Mouse (Mus musculus) testis, postnatal 14 days (tissue): ENCODE measurements around the gene P2rx2.

Experiments
- DNase-seq: peaks from one replicate; pipeline ENCODE4 v3.0.0; 2021; ENCODE audit warnings: low spot score

P2rx2 gene

DNA sequence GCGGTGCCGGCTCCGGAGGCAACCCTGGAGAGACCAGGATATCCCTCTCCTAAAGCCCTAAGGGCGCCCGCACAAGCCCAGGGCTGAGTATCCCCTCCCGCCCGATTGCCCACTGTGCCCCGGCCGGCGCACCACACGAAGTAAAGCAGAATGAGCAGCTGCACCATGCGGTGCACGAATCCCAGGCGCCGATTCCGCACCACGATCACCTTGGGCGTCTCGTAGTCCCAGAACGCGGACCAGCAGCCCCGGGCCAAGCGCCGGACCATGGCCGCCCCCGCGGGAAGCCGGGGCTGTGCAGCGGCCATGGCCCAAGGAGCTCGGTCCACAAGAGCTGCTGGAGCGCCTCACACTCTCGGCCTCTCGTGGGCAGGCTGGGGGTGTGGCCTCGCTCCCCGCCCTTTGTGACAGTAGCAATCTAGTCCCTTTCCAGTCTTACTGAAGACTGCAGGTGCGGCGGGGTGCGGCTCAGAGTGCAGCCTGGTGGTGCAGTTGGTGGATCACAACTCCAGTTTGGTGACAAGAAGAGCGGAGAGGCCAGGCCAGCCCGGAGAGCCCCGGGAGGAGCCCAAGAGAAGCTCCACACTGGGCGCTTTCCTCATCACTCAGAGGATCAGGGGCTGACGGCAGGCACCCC, at the start of gene P2rx2:
P2rx2 (minus strand) TSS at position 565 of the 637 bp plus-strand sequence.
- DNase-seq, result peak; percentile 60

- no peak for DNase-seq
These were observed 49.7 kb upstream of the P2rx2 start for GRCm38 (mm10) chr5:110392727-110393126.

DNA sequence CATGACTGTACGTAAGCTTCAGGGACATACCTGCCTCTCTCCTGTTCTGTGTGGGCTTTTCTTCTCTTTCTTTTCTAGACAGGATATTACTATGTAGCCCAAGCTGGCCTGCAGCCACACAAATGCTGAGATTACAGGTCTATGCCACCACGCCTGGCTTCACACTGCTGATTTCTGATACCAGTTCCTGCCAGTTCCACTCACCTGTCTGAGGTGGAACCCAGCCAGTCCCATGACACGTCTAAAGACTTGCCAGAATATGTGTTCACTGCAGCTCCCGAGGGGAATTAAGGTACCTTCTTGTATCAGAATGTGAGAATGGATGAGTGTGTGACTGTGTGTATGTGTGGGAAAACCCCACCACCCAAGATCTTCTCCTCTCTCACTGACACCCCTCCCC, 47.6 kb upstream of the P2rx2 start:
- no peak for DNase-seq

DNA sequence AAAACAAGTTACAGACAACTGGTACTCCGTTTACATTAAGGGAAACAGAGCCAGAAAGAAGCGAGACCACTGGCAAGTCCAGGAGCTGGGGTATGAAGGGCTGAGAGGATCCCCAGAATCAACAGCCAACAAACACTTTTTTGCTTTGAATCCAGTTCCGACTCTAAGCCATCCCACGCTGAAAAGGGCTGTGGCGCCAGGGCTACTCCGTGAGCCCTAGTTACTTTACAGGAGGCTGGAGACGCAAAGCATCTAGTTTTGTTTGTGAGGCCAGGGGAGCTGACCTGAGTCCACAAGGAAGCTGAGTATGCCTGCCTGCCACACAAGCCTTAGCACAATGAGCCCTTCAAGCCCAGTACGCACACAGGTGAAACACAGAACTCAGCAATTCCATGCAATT, 44.3 kb upstream of the P2rx2 start:
- no peak for DNase-seq

- DNase-seq, result peak; percentile 68
These were observed 43.6 kb upstream of the P2rx2 start for GRCm38 (mm10) chr5:110386371-110387330.

DNA sequence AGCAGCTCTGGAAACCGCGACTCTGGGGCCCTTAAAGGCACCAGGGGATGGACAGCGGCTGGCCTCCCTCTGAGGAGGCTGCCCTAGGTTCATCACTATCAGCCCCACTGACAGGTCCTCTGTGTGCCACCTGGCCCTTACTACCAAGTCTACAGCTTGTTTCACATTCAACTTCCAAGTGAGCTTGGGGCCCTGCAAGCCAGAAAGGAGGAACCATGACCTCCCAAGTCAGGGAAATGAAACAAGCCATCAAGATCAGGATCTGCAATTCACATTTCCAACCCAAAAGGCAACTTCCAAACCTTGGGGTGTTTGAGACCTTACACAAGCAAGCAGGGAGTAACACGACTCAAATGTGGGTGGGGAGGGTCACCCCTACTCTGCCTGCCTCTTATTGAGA, 42.3 kb upstream of the P2rx2 start:
- DNase-seq, result no peak

GRCm38 (mm10) chr5:110384491-110384890, 41.5 kb upstream of the P2rx2 start:
- DNase-seq, result no peak

DNA sequence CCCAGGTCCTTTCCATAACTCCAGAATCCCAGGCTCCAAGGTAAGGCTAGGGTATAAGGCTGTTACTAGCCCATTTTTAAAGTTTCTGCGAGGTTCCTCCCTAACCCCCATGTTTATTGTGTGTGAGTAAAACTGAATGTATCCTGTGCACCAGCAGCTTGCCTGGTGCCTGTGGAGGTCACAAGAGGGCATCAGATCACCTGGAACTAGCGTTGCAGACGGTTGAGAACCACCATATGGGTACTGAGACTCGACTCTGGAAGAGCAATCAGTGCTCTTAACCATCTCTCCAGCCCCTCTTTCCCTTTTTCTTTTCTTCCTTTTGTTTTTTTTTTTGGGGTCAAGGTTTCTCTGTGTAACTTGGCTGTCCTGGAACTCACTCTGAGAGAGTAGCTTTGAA, 36.8 kb upstream of the P2rx2 start:
- DNase-seq, result no peak

- no peak for DNase-seq
These were observed 36.1 kb upstream of the P2rx2 start for GRCm38 (mm10) chr5:110379086-110379485.

DNA sequence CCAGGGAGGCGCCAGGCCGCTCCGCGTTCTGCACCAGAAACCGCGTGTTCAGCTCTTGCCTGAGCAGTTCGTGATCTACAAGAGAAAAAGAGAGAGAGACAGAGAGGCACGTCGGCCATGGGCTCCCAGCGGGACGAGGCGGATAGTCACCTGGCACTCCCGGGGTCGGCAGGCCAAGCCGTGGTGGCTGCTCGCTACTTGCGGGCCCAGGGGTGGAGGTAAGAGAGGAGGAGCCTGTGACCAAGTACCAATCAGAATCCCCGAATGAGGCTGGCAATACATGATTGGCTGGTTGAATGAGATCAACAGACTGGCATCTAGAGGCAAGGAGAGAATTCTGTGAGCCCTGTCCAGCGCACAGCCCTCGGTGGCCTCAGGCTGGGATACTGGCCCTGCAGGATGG, 35.2 kb upstream of the P2rx2 start:
- no peak for DNase-seq

DNA sequence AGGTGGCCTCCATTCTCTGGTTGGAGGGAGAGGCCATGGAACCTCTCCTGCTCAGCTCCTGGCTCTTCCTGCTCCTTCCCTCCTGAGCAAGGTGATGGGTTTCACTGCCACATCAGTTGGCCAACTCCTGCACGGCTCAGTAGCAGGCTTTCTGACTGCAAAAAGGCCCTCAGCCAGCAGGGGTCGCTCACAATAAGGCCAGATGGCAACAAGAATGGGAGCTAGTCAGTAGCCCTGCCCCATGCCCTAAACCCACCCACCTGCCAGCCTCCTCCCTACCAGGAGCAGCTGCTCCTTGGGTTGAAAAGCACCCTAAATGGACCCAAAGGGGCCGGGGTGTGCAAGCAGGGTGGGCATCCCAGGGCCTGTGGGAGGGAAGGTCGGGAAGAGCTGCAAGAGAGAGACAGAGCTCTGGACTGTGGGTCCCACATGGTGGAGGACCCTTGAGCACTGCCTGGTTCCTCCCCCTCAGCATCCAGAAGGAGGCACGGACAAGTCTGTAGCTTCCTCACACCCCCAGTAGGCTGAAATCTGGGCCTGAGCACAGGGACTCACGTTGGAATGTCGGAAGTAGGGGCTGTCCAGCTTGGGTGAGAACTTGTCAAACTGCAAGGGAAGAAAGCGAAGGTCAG, 33.9 kb upstream of the P2rx2 start:
- DNase-seq, result no peak

- DNase-seq, result no peak
These were observed 21.0 kb upstream of the P2rx2 start for GRCm38 (mm10) chr5:110363822-110364545.

GRCm38 (mm10) chr5:110363179-110363821, 20.3 kb upstream of the P2rx2 start:
- DNase-seq, result peak; percentile 76

DNA sequence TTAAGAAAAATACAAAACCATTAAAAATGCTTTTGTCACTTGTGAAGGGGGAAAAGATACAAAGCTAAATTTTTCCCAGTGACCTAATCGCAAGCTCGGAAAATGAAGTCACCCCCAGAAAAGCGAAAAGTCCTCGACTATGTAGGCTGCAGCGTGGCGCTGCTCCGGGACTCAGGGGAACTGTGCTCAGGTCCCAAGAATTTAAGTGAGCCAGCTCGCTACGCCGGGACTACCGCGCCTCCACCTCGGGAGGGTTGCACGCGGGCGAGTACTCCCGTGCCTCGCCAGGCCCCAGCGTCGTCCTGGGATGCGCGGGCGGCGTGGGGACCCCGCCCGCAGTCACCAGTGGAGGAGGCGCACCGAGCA, 19.8 kb upstream of the P2rx2 start:
- DNase-seq, result no peak

DNA sequence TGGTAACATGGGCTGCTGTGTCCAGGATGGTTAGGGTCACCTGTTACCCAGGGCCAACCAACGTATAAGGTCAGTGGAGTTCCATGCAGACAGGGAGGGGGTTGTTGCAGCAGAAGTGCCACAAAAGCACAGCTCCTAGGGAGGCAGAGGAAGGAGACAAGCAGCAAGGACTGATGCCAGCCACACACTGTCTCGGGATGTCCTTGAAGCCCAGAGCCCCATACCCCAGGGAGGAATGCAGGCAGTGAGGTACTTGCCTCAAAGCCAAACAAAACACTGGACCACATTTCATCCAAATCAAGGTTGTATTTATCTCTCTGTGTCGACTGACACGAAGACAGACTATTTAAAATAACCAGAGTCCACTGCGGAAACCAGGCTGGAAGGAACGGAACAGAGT, 18.5 kb upstream of the P2rx2 start:
- DNase-seq, result no peak

DNA sequence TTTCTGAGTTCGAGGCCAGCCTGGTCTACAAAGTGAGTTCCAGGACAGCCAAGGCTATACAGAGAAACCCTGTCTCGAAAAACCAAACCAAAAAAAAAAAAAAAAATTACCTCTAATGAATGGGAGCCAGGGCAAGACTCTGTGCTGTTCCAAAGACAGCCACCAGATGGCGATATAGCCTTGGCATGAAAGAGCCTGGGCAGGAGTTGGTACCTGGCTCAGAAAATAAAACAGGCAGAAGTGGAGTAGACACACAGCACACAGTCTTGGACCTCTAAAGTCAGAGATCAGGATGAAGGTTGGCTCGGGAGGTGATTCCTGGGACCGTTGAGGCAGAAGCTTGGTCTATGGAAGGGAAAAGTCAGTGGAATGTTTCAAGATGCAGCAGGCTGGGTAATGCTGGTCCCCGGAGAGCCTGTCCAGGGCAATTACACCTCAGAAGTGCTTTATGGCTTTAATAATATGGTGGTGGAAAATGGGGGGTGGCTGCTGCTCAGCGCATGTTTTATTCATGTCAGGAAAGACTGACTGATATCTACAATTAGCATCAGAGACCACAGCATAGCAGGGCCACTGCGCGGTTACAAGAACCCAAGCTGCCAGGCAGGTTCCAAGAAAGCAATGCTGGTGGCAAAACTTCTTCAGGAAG, 14.6 kb upstream of the P2rx2 start:
- DNase-seq, result peak; percentile 71

DNA sequence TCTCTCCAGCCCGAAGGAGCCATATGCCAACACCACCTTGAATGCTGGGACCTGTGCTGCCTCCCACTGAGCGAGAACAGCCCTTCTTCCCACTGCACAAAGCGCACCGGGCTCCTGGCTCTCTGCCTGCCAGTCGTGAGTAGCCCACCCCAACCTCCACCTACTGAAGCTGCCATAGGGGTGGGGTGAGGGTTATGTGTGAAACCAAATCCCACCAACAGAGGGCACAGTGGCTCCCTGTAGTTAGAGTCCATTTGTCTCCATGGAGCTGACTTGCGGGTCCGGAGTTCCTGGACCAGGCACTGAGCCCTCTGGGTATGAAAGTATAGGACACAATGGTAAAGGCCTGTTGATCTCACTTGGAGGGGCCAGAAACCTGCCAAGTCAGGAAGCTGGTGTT, 11.7 kb upstream of the P2rx2 start:
- DNase-seq, result no peak

DNA sequence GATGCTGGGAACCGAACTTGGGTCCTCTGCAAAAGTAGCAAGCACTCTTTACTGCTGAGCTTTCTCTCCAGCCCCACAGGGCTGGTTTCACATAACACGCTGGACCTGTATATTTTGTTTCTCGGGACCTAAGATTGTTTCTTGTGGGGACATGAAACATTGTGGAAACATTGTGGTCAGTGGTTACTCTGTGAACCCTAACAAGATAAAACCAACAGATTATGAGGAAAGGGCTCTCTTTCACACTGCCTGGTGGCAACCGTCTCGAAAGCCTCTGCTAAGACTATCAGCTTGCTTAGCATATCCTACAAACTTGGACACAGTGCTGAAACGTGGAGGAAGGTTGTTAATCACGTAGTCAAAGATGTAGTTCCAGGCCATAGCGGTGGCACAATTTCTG, 4.0 kb upstream of the P2rx2 start:
- peak; percentile 53 for DNase-seq

GRCm38 (mm10) chr5:110345553-110345952, 2.5 kb upstream of the P2rx2 start:
- no peak for DNase-seq

DNA sequence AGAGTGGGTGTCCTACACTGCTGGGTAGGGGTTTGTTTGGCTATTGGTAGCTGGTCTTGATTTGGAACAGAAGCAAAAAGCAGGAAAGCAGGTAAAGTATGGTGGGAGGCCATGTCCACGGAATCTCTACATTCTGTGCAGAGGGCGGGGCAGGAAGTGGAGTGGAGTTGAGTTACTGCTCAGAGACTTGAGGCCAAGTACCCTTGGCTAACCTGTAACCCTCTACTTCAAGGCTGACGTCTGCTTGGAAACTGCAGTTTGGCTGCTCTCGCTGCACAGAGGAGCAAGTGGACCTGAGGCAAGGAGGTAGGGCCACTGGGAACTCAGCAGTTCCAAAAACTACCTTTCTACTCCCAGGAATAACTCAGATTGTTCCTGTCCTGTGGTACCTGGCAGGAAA, 1.5 kb upstream of the P2rx2 start, which contains the start of gene Lrcol1:
Lrcol1 (plus strand) TSS at position 207 of the 400 bp plus-strand sequence.
- no peak for DNase-seq

- no peak for DNase-seq
These were observed 4.2 kb downstream of the P2rx2 start for GRCm38 (mm10) chr5:110338792-110339191.
